Mouse (Mus musculus) spleen, postnatal 4 days (tissue): ENCODE data around the gene Gramd1a.

Experiments
- DNase-seq, 2 experiments: peaks; one replicate each; pipeline ENCODE4 v3.0.0; 2022; ENCODE audit warnings: low spot score in 2 of 2

Gene Gramd1a

DNA sequence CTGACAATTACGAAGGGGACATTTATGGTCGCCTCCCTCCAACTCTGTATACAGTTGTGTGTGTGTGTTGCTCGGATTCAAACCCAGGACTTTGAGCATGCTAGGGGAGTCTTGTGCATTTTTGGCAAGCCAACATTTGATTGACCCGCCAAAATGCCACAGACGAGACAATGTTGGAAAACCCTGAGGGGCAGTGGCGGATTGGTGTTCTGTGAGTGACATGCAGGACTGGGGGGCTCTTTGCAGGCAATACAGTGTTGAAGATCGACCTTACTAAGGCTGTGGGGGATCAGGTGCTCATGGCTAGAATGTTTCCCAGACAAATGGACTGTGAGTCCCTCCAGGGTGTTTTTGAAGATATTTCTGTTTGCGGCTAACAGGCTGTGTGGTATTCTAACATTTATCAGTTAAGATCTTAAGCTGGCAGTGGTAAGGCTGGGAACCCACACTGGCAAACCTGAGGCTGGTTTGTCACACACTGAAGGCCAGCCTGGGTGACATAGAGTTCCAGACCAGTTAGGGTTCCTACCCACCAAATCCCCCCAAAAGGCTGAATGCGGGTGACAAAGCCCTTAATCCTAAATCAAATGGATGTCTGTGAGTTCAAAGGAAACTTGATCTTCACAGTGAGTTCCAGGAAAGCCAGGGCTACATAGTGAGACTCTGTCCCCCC is 58.7 kb downstream of the Gramd1a start:
- no peak for DNase-seq

DNA sequence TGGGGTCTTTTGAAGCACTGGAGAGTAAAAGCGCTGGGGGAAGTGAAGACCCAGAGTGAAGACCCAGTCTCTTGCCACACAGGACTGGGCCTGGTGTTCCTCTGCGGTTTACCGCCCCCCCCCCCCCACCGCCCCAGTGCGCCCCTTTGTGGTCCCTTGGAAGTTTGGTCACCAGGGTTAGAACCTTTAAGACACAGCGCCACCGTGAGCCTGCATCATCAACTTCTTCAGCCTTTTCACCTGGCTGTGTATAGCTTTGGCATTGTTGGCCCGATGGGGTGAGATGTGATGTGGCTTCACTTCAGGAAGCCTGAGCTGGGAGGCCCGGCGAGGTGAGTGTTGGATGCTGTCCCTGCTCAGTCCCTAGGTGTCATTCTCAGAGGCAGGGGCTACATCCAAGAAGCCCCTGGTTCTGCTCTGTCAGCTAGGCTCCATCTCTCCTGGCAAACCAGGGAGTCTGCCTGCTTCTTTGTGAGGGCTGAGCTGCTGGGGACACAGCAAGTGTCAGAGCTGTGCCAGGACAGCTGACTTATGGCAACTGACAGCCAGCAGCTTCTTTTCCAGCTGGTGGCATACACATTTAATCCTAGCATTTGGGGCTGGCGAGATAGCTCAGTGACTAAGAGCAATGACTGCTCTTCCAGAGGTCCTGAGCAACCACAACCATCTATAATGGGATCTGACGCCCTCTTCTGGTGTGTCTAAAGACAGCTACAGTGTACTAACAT is 60.8 kb downstream of the Gramd1a start:
- DNase-seq = no peak

DNA sequence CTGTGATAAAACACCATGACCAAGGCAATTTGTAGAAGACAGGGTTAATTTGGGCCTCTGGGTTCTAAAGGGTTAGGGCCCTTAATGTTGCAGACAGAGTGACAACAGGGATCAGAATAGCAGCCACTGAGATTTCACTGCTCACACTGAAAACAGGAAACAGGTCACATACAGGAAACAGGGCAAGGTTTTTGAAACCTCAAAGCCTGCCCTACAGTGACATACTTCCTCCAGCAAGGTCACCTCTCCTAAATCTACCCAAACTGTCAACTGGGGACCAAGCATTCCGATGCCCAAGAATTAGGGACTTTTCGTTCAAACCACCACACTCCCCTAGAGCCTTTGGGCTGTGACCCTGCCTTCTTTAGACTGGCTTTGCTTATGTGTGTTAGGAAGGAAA is 66.0 kb downstream of the Gramd1a start:
- DNase-seq = no peak

GRCm38 (mm10) chr7:31088206-31088605 is 67.5 kb downstream of the Gramd1a start:
- DNase-seq = no peak

DNA sequence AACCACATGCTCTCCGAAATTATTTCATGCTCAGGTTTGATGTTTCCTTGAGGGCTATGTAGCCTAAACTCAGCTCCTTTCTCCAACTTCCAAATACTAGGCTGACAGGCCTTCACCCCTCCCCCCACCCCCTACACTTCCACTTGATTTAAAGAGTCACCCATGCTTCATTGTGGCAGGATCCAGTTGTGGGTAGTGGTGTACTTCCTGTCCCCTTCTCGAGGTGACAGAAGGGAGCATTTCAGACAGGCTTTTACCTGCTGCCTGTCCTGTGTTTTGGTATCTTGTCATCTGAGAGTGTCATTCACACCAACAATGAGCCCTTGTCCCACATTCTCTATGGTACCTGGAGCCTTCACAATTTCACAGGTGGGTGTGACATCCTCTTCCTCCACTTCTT is 68.4 kb downstream of the Gramd1a start:
- no peak for DNase-seq

DNA sequence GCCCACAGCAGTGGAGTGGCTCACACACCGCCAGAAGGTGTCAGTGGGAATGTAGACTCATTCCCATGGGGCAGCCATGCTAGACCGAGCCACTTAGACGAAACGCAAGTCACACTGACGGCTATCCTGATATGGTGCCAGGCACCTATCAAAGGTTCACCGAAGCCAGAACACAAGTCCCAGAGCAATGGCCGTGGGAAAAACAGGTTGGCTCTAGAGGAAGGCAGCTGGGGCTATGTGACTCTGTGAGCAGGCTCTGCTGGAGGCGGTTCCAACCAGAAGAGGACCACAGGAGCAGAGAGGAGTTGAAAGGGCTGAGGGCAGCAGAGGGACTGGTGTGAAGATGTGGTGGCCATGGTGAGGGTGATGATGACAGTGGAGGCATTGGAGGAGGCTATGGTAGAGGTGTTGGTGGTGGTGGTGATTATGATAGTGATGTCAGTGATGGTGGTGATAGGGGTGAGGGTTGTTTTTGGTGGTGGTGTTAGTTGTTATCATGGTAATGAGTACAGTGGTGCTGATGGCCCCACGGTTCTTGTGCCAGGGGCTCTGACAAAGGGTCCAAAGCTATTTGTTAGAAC is 69.4 kb downstream of the Gramd1a start:
- no peak for DNase-seq

DNA sequence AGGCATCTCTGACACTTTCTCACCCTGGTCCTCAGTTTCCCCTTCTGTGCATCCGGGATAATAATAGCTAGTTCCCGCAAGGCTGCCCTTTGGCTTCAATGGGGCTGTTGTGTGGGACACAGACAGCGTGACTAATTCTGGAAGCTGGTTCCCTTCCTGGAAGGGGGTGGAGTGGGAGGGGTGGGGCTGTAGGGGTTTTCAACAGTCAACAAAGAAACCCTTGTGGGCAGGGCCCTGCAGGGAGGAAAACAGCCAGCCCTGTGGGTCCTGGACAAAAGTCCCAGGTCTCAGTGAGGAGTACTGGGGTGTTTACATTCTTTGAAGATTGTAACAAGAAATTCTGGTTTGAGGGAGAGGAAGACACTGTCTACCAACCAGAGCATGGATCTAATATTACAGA is 70.5 kb downstream of the Gramd1a start:
- no peak for DNase-seq

DNA sequence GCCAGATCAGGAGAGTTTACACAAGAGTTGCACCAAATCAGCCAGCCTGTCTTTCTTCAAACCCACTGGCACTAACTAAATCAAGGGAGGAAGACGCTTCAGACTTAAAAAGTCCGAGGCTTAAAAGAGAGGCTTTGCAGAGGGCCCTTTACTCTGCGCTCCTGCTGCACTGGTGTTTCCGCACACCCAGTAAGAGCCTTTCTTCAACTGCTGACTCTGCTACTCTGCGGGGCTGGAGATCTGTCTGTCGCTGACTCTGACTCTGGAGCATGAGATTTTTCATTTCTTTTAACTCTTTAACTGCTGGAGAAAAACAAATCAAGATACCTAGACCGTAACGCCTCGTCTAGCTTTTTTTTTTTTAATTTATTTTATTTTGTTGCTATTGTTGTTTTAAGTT is 71.6 kb downstream of the Gramd1a start:
- no peak for DNase-seq

DNA sequence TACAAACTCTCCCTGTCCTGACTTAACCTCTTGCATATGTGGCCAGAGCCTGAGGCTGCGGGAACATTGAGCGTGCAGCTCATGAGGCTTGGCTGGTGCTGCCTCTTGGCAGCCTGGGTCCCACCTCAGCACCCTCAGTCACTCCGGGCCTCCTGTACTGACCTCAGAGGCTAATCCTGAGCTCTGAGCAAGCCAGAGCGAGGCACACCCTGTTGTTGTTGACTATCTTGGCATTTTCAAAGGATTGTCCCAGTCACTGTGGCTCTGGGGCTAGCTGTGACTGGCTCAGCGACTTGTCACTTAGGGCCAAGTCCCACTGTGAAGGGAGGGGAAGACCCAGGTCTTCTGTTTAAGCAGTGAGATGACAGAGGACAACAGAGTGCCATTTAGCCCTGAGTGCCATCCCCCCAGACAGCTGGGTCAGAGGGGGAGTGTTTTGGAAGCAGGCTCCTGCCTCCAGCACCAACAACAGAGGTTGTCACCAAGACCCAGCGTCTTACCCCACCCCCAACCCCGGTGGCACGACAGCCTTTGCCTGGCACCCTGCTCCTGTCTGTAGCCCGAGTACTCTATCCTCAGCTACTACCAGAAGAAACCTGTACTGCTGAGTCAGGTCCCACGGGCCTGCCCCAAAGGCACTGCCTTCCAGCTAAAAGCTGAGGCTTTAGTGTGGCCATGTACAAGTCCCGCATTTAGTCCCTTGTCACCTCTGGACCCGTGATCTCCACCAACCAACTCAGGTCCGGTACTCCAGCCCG is 72.7 kb downstream of the Gramd1a start:
- no peak for DNase-seq

GRCm38 (mm10) chr7:31082106-31082505 is 73.6 kb downstream of the Gramd1a start:
- no peak for DNase-seq

- no peak for DNase-seq
Observed at GRCm38 (mm10) chr7:31081106-31081505, 74.6 kb downstream of the Gramd1a start.

DNA sequence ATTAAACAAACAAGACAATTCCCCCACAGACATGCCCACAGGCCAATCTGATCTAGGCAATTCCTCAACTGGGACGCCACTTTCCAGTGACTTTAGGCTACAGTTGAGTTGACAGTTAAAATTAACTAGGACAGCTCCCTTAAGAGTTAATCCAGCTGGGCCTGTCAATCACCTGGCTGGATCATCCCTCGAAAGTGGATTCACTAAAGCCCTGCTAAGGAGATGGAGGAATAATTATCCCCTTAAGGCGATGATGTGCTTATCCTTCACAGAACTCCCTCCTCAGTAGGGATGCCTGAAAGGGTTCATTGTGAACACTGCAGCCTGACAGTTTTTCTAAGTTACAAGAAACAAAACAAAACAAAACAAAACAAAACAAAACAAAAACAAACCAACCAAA is 75.1 kb downstream of the Gramd1a start:
- DNase-seq = no peak
